Mouse (Mus musculus): ENCODE results near the gene Adam15. TPM values are rescaled to one million over a fixed set of nuclear protein-coding genes. Genes with fewer than 3 reads are reported as not detected.

Adam15 gene
- polyA plus RNA-seq, 1 experiment from 2014 or later, result 24.1 TPM

DNA sequence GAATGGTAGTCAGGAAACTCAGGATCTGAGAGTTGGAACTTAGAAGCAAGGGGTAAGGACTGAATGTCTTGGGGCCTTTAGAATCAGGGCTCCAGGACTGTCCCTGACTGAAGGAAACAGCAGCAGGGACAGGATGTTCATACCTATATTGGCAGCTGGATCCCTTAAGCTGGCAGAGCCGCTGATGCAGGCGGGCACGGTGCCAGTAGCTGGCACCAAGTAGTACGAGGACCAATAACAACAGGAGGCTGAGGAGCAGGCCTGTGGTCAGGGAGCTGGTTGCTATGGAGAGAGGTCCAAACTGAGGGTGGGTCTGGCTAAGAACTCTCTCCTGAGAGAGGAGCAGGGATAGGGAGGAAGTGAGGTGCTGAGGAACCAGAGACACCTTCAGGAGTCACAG, 8.0 kb downstream of the Adam15 start:
- H3K36me3 ChIP-seq (ENCODE audit: poor library complexity, severe bottlenecking), result peaks cover 26% of the 10 kb centered on the region
- H3K27me3 ChIP-seq, result no peaks in the 10 kb centered on the region
- WGBS, result 76% methylated on average over 4 of the region's 4 CpGs
- ATAC-seq, result no peak
- peaks cover 39% of the 10 kb centered on the region for H3K4me1 ChIP-seq
- H3K27ac ChIP-seq, result no peak overlapping the region
- no peaks in the 10 kb centered on the region for H3K9me3 ChIP-seq (replicated peaks)
- peak overlapping the region; percentile 45 for H3K9ac ChIP-seq
- H3K4me2 ChIP-seq, result no peak overlapping the region
- H3K4me3 ChIP-seq, result no peak overlapping the region

DNA sequence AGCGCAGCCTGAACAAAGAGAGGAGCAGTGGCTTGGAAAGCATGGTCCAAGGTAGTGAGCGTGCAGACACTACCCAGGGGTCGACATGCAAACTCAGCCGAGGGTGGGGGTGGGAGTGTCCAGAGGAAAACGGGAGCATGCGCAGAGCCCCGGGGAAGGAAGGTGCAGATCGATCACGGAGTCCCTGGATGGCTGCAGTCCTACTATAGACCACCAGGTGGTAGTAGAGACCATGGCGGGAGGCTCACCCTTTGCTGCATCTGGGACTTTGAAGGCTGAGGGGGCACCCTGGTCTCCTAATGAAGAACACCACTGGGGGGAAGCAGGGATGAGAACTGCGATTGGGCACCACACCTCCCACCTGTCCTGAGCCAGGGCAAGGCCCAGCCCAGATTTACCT, 9.3 kb downstream of the Adam15 start:
- Histone ChIP-seq H3K4me2 (peak overlapping the region; percentile 77), H3K27ac (no peak overlapping the region), H3K9me3 (replicated peaks) (no peaks in the 10 kb centered on the region), H3K36me3 (ENCODE audit: poor library complexity, severe bottlenecking) (peaks cover 21% of the 10 kb centered on the region), H3K4me1 (peaks cover 52% of the 10 kb centered on the region), H3K4me3 (peak overlapping the region; percentile 34), H3K9ac (peak overlapping the region; percentile 56), H3K27me3 (no peaks in the 10 kb centered on the region)
- 7% methylated on average over 11 of the region's 11 CpGs for WGBS
- peak; percentile 30 for ATAC-seq

DNA sequence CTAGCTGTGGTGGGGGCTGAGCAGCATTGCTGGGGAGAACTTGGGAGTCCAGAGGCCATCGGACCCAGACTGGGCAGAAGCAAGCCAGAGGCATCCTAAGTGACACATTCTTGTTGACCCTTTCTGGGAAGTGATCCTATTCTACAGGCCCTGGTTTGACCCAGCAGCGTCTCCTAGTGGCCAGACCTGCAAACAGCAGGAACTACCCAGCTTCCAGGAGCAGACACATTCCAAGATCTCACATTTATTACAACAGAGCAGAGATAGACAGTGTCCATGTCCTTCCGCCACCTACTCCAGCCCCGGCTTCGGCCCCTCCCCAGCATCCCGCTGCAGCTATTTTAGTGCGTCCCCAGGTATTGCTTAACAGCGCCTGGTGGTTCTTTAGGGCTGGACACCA, 10.4 kb downstream of the Adam15 start:
- no peak for ATAC-seq
- peaks cover 18% of the 10 kb centered on the region for H3K36me3 ChIP-seq (ENCODE audit: poor library complexity, severe bottlenecking)
- 23% methylated on average over 8 of the region's 8 CpGs for WGBS
- H3K27ac ChIP-seq, result 0 out of 2 replicates have a peak overlapping the region, but pooled peaks have one; percentile 19
- H3K4me1 ChIP-seq, result peaks cover 57% of the 10 kb centered on the region
- H3K4me3 ChIP-seq, result no peak overlapping the region
- no peak overlapping the region for H3K9ac ChIP-seq
- H3K4me2 ChIP-seq, result peak overlapping the region; percentile 77; the same call in 1 of the 2 replicates
- no peaks in the 10 kb centered on the region for H3K9me3 ChIP-seq (replicated peaks)
- H3K27me3 ChIP-seq, result no peaks in the 10 kb centered on the region

DNA sequence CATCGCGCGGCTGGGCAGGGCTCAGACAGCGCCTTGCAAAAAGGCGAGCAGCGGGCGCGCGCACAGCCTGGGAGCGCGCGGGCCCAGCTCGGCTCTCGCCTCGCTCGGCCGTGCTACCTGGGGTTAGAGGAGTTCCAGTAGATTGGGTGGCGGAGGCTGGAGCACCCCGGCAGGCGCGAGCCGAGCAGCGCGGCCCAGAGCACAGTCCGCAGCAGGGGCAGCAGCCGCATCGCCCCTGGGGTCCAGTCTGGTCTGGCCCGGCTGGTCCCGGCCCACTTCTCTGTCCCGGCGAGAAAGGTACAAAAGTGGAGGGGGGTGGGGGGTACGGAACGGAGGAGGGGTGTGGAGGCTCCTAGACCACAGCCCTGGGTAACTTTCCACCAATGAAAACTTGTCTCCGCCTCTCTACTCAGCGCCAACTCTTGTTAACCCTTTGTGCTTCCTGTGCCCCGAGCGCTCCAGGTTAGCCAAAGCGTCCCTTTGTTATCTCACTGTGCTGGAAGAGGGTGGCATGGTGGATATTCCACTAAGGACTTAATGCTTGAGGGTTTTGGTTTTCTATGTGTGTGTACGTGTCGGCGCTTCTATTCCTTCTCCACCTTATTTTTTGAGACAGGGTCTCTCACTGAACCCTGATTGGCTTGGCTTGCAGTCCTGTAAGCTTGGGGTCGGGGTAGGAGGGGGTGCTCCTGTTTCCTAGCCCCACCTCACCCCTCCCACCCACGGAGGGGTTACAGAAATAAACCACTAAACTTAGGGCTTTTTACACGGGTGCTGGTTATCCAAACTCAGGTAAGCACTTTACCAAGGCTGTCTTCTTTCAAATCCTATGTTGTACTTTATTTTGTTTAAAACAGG, 11.8 kb downstream of the Adam15 start, which contains the start of gene Efna4:
Gene Efna4, minus strand, starts transcription at position 308 of the 858 bp plus-strand sequence.
- Histone ChIP-seq H3K9me3 (replicated peaks) (no peaks in the 10 kb centered on the region), H3K4me3 (peak within 1 kb of the TSS; percentile 88), H3K27me3 (no peaks in the 10 kb centered on the region), H3K4me2 (peak within 1 kb of the TSS; percentile 77), H3K9ac (peak within 1 kb of the TSS; percentile 92), H3K4me1 (peaks cover 67% of the 10 kb centered on the region), H3K27ac (peak within 1 kb of the TSS; percentile 86), H3K36me3 (ENCODE audit: poor library complexity, severe bottlenecking) (peaks cover 26% of the 10 kb centered on the region)
- WGBS, result under 1% methylated on average over 41 of the region's 44 CpGs
- peak; percentile 83 for ATAC-seq

DNA sequence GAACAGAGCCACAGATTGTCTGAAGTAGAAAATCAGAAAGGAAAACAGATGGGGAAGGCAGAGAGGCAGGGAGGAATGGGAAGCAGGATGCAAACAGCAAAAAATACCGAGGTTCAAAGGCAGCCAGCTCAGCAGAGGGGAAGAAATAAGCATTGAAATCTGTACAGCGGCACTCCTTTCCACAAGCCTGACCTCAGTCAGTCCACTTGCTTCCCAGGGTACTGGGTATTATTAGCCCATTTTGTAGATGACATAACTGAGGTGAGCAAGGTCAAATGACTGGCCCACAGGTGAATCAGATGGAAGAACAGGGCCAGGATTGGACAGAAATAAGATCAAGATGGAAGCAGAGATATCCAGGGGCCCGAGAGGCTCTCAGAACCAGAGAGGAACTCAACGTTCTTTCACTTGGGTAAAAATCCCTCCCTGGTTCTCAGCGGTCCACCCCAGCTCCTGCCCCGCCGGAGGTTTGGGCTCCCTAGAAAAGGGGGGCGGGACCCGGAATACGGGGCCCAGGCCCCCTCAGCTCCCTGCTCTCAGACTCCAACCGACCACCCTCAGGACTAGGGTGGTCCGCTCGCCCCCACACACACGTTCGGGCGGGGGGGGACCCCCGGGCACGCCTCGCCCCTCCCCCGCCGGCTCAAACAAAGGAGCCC, 12.6 kb downstream of the Adam15 start:
- H3K27me3 ChIP-seq, result no peaks in the 10 kb centered on the region
- H3K4me3 ChIP-seq, result peak overlapping the region; percentile 88
- 2% methylated on average over 18 of the region's 21 CpGs for WGBS
- H3K9me3 ChIP-seq (replicated peaks), result no peaks in the 10 kb centered on the region
- H3K27ac ChIP-seq, result peak overlapping the region; percentile 86
- no peak for ATAC-seq
- H3K36me3 ChIP-seq (ENCODE audit: poor library complexity, severe bottlenecking), result peaks cover 20% of the 10 kb centered on the region
- H3K9ac ChIP-seq, result peak overlapping the region; percentile 92
- H3K4me1 ChIP-seq, result peaks cover 75% of the 10 kb centered on the region
- peak overlapping the region; percentile 77 for H3K4me2 ChIP-seq

DNA sequence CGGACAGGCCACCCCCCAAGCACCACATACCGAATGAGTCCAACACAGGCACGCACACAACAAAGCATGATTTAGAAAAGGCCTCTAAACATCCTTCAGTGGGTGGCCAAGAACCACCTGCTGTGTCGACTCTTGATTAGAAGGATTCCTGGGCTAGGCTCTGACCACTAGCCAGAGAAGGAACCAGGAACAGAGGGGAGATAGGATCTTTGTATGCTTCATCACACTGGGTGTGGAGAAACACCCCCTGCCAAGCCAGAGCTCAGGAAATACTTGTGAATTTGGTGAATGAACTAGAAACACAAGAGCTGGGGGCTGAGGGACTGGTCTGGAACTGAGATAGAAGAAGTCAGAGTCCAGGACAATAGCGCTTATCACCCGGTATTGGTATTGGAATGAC, 13.3 kb downstream of the Adam15 start:
- no peaks in the 10 kb centered on the region for H3K27me3 ChIP-seq
- H3K4me3 ChIP-seq, result peak overlapping the region; percentile 88
- ATAC-seq, result no peak
- H3K9ac ChIP-seq, result peak overlapping the region; percentile 92
- peaks cover 19% of the 10 kb centered on the region for H3K36me3 ChIP-seq (ENCODE audit: poor library complexity, severe bottlenecking)
- peaks cover 75% of the 10 kb centered on the region for H3K4me1 ChIP-seq
- H3K27ac ChIP-seq, result peak overlapping the region; percentile 86
- 6% methylated on average over 6 of the region's 6 CpGs for WGBS
- H3K4me2 ChIP-seq, result peak overlapping the region; percentile 77
- no peaks in the 10 kb centered on the region for H3K9me3 ChIP-seq (replicated peaks)

DNA sequence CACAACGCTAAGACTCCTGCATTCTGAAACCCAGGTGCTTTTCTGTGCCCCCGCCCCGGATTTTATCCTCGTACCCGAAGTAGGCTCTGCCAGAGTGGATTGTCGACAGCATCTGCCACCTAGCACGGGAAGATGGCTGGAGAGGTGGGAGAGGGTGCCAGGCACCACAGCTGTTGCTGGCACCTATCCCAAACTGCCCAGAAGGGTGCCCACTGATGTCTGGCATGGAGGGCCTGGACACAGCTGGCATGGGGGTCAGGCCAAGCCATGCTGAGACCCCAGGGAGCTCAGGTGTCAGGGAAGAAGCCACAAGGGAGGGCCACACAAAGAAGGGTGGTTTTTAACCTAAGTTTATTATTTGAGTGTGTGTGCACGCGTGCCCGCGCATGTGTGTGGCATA, 16.7 kb downstream of the Adam15 start:
- H3K4me2 ChIP-seq, result peak overlapping the region; percentile 25
- ATAC-seq, result no peak
- 0 out of 2 replicates have a peak overlapping the region, but pooled peaks have one; percentile 27 for H3K9ac ChIP-seq
- H3K4me1 ChIP-seq, result peaks cover 67% of the 10 kb centered on the region
- H3K4me3 ChIP-seq, result no peak overlapping the region
- H3K27ac ChIP-seq, result peak overlapping the region; percentile 46
- H3K9me3 ChIP-seq (replicated peaks), result no peaks in the 10 kb centered on the region
- no peaks in the 10 kb centered on the region for H3K27me3 ChIP-seq
- peaks cover 19% of the 10 kb centered on the region for H3K36me3 ChIP-seq (ENCODE audit: poor library complexity, severe bottlenecking)
- WGBS, result 50% methylated on average over 11 of the region's 11 CpGs

DNA sequence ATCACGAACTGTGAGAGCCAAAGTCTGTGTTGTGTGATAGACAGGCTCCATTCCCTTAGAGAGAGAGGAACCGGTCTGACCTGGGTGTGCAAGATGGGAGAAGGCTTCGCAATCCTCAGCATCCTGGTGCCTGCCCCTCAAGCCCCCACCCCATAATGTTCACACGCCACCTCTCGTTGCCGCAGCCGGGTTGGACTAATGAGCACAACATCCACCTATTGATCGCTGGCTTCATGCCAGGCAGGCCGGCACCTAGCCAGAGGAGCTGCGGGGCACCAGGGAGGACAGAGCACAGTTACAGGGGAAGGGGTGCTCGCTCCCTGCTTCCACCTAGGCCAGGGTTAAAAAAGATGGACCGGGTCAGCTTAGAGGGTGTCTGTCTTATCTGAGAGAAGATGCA, 17.3 kb downstream of the Adam15 start:
- Histone ChIP-seq H3K4me2 (peak overlapping the region; percentile 25), H3K9me3 (replicated peaks) (no peaks in the 10 kb centered on the region), H3K27me3 (no peaks in the 10 kb centered on the region), H3K9ac (0 out of 2 replicates have a peak overlapping the region, but pooled peaks have one; percentile 27), H3K4me3 (no peak overlapping the region), H3K36me3 (ENCODE audit: poor library complexity, severe bottlenecking) (peaks cover 19% of the 10 kb centered on the region), H3K4me1 (peaks cover 66% of the 10 kb centered on the region), H3K27ac (peak overlapping the region; percentile 46)
- peak; percentile 28 for ATAC-seq
- 28% methylated on average over 12 of the region's 12 CpGs for WGBS

DNA sequence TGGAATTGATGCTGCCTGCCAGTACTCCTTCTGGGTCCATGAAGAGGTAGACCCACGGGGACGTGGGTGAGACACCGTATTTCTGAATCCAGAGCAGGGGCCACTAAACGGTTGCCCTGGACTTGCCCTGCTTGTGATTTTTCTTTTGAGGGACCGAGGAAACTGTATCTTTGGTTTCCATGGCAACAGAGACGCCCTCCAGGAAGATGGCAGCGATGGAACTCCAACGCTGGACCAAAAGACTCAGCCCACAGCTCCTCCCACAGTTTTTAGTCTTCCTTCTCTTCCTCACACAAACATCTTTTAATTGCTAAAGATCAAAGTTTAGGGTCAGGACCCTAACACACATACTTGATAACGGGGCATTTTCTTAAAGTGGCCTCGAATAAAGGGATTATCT, 17.8 kb downstream of the Adam15 start:
- Histone ChIP-seq H3K9ac (no peak overlapping the region), H3K4me2 (no peak overlapping the region), H3K4me3 (no peak overlapping the region), H3K4me1 (peaks cover 64% of the 10 kb centered on the region), H3K9me3 (replicated peaks) (no peaks in the 10 kb centered on the region), H3K27me3 (no peaks in the 10 kb centered on the region), H3K27ac (peak overlapping the region; percentile 46), H3K36me3 (ENCODE audit: poor library complexity, severe bottlenecking) (peaks cover 19% of the 10 kb centered on the region)
- WGBS, result 32% methylated on average over 10 of the region's 10 CpGs
- ATAC-seq, result no peak; the same call in 1 of the 2 replicates

DNA sequence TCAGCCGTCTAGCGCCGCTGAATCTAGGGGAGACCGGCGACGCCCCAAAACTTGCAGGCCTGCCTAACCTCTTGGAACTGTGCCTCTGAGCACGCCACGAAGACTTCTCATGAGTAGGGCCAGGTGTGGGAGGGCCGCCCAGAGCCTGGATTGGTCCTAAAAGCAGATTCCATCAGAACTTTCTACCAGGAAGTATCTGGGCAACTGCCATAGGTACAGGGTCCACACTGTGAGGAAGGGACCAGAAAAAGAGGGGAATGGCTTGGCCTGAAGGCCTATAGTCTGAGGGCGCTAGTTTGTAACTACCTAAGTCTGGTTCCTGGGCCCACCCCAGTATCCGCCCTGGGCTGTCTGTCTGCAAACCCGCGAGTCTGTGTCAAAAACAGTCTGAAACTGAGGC, 18.2 kb downstream of the Adam15 start:
- Histone ChIP-seq H3K4me2 (no peak overlapping the region), H3K9me3 (replicated peaks) (no peaks in the 10 kb centered on the region), H3K9ac (no peak overlapping the region), H3K4me1 (peaks cover 59% of the 10 kb centered on the region), H3K27ac (no peak overlapping the region), H3K36me3 (ENCODE audit: poor library complexity, severe bottlenecking) (peaks cover 19% of the 10 kb centered on the region), H3K27me3 (no peaks in the 10 kb centered on the region), H3K4me3 (no peak overlapping the region)
- ATAC-seq, result no peak; the same call in 1 of the 2 replicates
- 72% methylated on average over 13 of the region's 13 CpGs for WGBS

DNA sequence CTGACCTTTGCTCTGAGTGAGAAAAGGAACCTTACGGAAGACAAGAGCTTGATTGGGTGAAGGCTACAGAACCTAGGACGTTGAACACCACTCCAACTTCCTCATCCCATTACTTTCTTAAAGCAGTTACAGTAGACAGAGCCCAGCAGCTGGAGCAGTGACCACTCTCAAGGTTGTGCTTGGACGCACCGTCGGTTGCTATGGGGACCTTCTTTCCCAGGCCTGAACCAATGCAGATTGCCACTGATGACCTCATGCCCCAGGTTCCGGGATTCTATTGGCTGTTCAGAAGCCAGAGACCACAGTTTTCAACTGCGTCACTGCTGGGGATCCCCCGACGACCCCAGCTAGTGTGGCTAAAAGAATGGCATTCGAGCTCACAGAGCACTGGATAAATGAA, 18.8 kb downstream of the Adam15 start:
- Histone ChIP-seq H3K4me3 (no peak overlapping the region), H3K9ac (no peak overlapping the region), H3K27me3 (no peaks in the 10 kb centered on the region), H3K4me1 (peaks cover 53% of the 10 kb centered on the region), H3K36me3 (ENCODE audit: poor library complexity, severe bottlenecking) (peaks cover 19% of the 10 kb centered on the region), H3K9me3 (replicated peaks) (no peaks in the 10 kb centered on the region), H3K4me2 (peak overlapping the region; percentile 14; the same call in 1 of the 2 replicates), H3K27ac (no peak overlapping the region)
- ATAC-seq, result no peak
- 18% methylated on average over 10 of the region's 10 CpGs for WGBS

DNA sequence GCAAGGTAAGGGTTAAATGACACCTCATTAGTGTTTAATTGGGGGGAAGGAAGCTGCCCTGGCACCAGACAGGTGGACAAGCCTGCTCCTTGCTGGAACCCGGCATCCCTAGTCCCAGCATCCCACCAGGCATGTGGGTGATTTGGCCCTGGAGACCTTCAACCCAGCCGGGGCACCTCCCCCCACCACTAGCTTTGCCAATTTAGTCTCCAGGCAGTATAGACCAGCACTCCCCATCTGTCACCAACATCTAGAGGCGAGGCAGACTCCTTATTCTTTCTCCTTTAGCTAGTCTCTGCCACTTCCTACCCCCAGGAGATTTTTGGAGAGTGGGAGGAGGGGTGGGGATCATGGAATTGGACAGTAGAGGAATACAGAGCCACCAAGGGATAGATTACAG, 19.4 kb downstream of the Adam15 start:
- Histone ChIP-seq H3K4me2 (peak overlapping the region; percentile 14; the same call in 1 of the 2 replicates), H3K9ac (no peak overlapping the region), H3K4me3 (no peak overlapping the region), H3K27me3 (no peaks in the 10 kb centered on the region), H3K4me1 (peaks cover 47% of the 10 kb centered on the region), H3K36me3 (ENCODE audit: poor library complexity, severe bottlenecking) (peaks cover 19% of the 10 kb centered on the region), H3K9me3 (replicated peaks) (no peaks in the 10 kb centered on the region), H3K27ac (peak overlapping the region; percentile 31; the same call in 1 of the 2 replicates)
- 0 out of 2 replicates have a peak, but pooled peaks have one; percentile 28 for ATAC-seq
- WGBS, result 42% methylated on average over 3 of the region's 3 CpGs
